Mouse (Mus musculus) small intestine, adult 10 weeks (tissue): ENCODE measurements around the gene Zfp646. TPM values are rescaled to one million over a fixed set of nuclear protein-coding genes. Genes with fewer than 3 reads are reported as not detected.

Experiments
- polyA plus RNA-seq: library from polyadenylated mRNA; stranded (reverse); fragments of 350-450 nt; fragmentation: Illumina TruSeq; extraction: RNeasy Lipid Tissue Mini Kit (QIAGEN cat#74804); gene quantifications from one replicate; pipeline ENCODE4 v1.2.3, GENCODE M21; 2014; ENCODE audit warnings: low replicate concordance

Gene Zfp646
- 4.9 TPM for polyA plus RNA-seq

GRCm38 (mm10) chr7:127876041-127876466 is at the start of gene Zfp646:
Gene Zfp646, plus strand, starts transcription at chr7:127876221.

GRCm38 (mm10) chr7:127876467-127877348 is 687 bp downstream of the Zfp646 start, which contains the start of gene Zfp668:
Gene Zfp668, minus strand, starts transcription at chr7:127876828.

GRCm38 (mm10) chr7:127890798-127891197 is 14.8 kb downstream of the Zfp646 start, which contains the start of gene Prss53:
Gene Prss53, minus strand, starts transcription at chr7:127890970.

GRCm38 (mm10) chr7:127895442-127895841 is 19.4 kb downstream of the Zfp646 start, which contains the start of the genes Gm21974 and Vkorc1:
Gene Gm21974, minus strand, starts transcription at chr7:127895454.
Gene Vkorc1, minus strand, starts transcription at chr7:127895617.

GRCm38 (mm10) chr7:127903971-127904796 is 28.2 kb downstream of the Zfp646 start, which contains the start of gene Bckdk:
Gene Bckdk, plus strand, starts transcription at chr7:127904082.

GRCm38 (mm10) chr7:127912190-127912871 is 36.3 kb downstream of the Zfp646 start, which contains the start of gene Kat8:
Gene Kat8, plus strand, starts transcription at chr7:127912516.

GRCm38 (mm10) chr7:127929923-127930322 is 53.9 kb downstream of the Zfp646 start, which contains the start of gene Prss8:
Gene Prss8, minus strand, starts transcription at chr7:127930104.

Other genes starting within 250 kb of the Zfp646 start
- 1.2 TPM for gene Bcl7c, start 167.3 kb upstream of the Zfp646 start, polyA plus RNA-seq
- gene Ctf1, start 163.5 kb upstream of the Zfp646 start, polyA plus RNA-seq: 0.74 TPM
- not detected for gene Ctf2, start 144.1 kb upstream of the Zfp646 start, polyA plus RNA-seq
- 0.11 TPM for gene Fbxl19, start 131.7 kb upstream of the Zfp646 start, polyA plus RNA-seq
- gene Orai3, start 106.4 kb upstream of the Zfp646 start, polyA plus RNA-seq: 0.63 TPM
- gene Setd1a, start 99.6 kb upstream of the Zfp646 start, polyA plus RNA-seq: 3.5 TPM
- not detected for gene Gm49388, start 90.6 kb upstream of the Zfp646 start, polyA plus RNA-seq
- 14.6 TPM for gene Hsd3b7, start 75.6 kb upstream of the Zfp646 start, polyA plus RNA-seq
- 11.9 TPM for gene Stx4a, start 51.9 kb upstream of the Zfp646 start, polyA plus RNA-seq
- gene Stx1b, start 51.7 kb upstream of the Zfp646 start, polyA plus RNA-seq: 0.30 TPM
- 0.52 TPM for gene Zfp668, start 607 bp downstream of the Zfp646 start, polyA plus RNA-seq
- gene Prss53, start 14.7 kb downstream of the Zfp646 start, polyA plus RNA-seq: not detected
- not detected for gene Gm21974, start 19.2 kb downstream of the Zfp646 start, polyA plus RNA-seq
- gene Vkorc1, start 19.4 kb downstream of the Zfp646 start, polyA plus RNA-seq: 24.9 TPM
- gene Bckdk, start 27.9 kb downstream of the Zfp646 start, polyA plus RNA-seq: 1.1 TPM
- gene Kat8, start 36.3 kb downstream of the Zfp646 start, polyA plus RNA-seq: 5.7 TPM
- 0.26 TPM for gene Prss8, start 53.9 kb downstream of the Zfp646 start, polyA plus RNA-seq
- not detected for gene Prss36, start 70.5 kb downstream of the Zfp646 start, polyA plus RNA-seq
- gene Fus, start 91.2 kb downstream of the Zfp646 start, polyA plus RNA-seq: 567 TPM
- 89.0 TPM for gene Pycard, start 117.6 kb downstream of the Zfp646 start, polyA plus RNA-seq
- gene Trim72, start 127.7 kb downstream of the Zfp646 start, polyA plus RNA-seq: not detected
- 7.9 TPM for gene Itgam, start 186.4 kb downstream of the Zfp646 start, polyA plus RNA-seq
- not detected for gene Gm49368, start 186.5 kb downstream of the Zfp646 start, polyA plus RNA-seq